Mouse (Mus musculus): ENCODE measurements at regions not wholly inside any gene's neighbourhood (a gene's known extent, or its start where the extent isn't known, plus 50 kb on each side); places are given as distances from the start of the nearest gene placed in this dataset.

- DNase-seq: no peak
Observed at GRCm38 (mm10) chr3:9373896-9374295, 236.0 kb downstream of the Zfp704 start.

- no peak for DNase-seq
Observed at GRCm38 (mm10) chr3:9370096-9370495, 239.8 kb downstream of the Zfp704 start.

- DNase-seq: no peak
Observed at GRCm38 (mm10) chr3:9365791-9366190, 244.1 kb downstream of the Zfp704 start.

DNA sequence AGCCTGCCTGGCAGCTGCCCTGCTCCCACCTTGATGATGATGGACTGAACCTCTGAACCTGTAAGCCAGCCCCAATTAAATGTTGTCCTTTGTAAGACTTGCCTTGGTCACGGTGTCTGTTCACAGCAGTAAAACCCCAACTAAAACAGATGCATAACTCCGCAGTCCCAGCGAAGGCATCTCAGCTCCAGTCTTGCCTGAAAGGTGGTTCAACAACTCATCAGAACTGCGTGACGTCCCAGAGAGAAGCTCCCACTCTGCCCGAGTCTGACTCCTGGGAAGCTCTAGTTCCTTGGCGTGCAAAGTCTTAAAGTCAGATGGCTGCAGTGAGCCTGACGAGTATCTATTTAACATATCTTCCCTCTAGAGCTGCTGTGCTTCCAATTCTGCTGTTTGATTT lies 250.7 kb downstream of the Zfp704 start:
- no peak for DNase-seq

DNA sequence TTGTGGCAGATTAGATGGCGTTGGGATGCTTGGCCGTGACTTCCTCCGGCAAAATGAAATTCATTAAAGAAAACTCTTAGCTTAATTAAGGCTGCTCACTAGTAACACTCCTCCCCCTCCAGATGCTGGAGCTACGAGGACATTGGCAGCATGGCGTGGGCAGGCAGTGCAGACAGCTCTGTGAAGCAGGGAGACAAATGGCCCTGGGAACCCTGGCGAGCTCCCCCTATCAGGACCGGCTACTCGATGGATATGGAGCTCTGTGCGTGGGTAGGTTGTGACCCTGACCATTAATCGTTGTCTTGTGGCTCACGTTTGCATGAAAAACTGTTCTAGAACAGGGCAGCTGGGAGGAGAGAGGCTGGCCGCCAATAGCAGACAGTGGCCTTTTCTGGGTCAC lies 251.8 kb downstream of the Zfp704 start:
- no peak for DNase-seq

GRCm38 (mm10) chr3:9357639-9358038 lies 252.2 kb downstream of the Zfp704 start:
- no peak for DNase-seq

GRCm38 (mm10) chr3:9355875-9356274 lies 254.0 kb downstream of the Zfp704 start:
- DNase-seq: no peak

GRCm38 (mm10) chr3:9354756-9355155 lies 255.1 kb downstream of the Zfp704 start:
- no peak for DNase-seq

GRCm38 (mm10) chr3:9352251-9352650 lies 257.6 kb downstream of the Zfp704 start:
- no peak for DNase-seq

DNA sequence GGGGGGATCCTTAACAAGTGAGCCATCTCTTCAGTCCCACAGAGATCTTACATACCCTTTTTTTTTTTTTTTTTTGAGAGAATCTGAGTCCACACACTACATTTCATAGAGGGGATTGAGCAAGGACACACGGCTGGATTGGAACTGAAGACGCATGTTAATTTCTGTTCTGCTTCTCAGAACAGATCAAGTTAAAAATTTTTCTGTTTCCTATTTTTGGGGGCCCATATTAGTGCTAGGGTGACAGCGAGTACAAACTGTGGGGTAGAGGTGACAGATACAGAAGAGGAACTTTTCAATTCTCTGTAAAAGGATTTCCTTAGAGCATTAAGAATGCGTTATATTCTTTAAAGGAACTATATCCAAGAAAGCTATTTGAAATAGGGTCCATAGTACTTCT lies 260.1 kb downstream of the Zfp704 start:
- DNase-seq: no peak

DNA sequence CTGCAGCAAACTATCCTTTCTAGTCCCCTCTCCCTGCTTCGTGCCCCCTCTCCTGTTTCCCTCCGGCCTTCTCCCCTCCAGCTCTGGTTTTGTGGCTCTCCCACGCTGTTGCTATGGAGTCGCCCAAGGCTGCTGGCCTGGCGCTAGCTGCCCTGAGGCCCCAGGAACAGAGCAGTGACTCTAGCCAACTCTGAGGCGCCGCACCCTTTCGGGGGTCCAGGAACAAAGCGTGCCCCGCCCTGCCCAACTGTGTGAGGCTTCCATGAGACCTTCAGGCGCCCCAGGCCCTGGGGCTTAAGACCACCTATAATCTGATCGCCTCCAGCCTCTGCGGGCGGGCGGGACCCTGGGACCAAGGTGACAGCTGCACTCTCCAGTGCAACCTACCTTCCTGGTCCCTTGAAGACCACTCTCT lies 262.4 kb downstream of the Zfp704 start:
- DNase-seq: peak; percentile 29

- peak; percentile 31 for DNase-seq
Observed at GRCm38 (mm10) chr3:9346857-9347445, 262.9 kb downstream of the Zfp704 start.

GRCm38 (mm10) chr3:9346356-9346755 lies 263.5 kb downstream of the Zfp704 start:
- DNase-seq: no peak

GRCm38 (mm10) chr3:9345885-9346284 lies 264.0 kb downstream of the Zfp704 start:
- no peak for DNase-seq

DNA sequence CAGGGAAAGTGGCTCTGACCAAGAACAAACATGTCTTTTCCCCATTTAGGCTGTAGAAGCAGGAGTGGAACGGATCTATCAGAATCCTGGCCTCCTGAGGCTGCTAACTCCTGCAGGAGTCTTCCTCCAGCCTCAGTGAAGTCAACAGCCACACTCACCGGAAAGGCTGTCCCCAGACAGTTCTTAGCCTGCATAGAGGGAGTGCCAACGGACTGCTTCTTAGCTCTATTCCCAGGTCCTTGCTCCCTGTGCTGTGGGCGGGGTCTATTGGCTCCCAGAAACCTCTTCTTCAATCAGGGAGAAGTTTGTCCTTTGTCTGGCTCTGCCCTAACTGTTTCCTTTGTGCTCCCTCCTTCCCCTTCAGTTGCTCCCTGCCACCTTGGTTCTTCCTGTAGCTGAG lies 266.3 kb downstream of the Zfp704 start:
- DNase-seq: no peak

GRCm38 (mm10) chr3:9342167-9342566 lies 267.7 kb downstream of the Zfp704 start:
- DNase-seq: no peak

DNA sequence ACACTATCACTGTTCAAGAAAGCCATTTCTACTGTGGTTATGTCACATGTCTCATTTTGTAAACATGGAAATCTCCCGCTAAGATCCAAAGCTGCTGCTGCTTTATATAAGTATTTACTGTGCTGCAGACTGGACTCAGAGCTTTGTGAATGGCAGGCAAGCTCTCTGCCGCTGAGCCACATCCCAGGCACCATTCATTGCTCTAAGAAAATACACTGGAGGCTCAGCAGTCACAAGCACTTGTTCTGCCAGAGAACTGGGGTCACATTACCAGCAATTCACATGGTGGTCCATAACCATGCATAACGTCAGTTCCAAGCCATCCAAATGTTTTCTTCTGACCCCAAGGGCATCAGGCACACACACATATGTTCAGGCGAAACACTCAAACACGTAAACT lies 268.2 kb downstream of the Zfp704 start:
- no peak for DNase-seq

DNA sequence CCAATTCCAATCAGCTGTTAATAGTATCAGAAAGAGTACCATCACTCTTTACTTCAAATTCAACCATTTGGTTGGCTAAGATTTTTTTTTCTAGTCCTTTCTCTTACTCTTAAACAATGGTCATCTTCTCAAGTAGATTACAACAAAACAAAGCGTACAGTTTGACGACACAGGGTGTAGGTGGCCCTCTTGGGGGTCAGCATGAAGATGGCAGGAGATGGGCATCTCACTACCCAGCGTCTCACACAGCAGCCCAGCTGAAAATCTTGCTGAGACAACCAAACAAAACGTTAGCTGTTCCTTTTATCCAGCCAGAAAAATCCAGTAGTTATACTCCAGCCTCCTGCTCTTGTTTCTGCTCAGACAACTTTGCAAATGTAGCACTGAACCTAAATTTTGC lies 268.6 kb downstream of the Zfp704 start:
- no peak for DNase-seq

DNA sequence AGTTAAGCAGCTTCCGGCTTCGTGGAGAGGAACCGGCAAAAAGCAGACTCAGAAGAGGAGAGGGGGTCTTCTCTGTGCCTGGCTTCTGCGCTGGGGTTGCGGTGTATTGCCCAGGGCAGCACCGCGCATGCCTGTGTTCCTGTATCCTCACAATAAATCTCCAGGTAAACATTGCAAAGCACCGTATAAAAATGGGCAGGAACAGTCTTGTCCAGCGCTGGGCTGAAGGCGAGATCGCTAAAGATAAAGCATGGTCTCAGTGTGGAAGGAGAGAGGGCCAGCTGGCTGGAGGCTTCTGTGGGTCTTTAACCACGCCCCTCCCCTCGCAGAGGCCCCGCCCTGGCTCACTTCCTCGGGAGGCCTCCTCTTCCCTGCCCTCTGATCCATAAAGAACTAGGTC lies 269.1 kb downstream of the Zfp704 start:
- peak; percentile 74 for DNase-seq

DNA sequence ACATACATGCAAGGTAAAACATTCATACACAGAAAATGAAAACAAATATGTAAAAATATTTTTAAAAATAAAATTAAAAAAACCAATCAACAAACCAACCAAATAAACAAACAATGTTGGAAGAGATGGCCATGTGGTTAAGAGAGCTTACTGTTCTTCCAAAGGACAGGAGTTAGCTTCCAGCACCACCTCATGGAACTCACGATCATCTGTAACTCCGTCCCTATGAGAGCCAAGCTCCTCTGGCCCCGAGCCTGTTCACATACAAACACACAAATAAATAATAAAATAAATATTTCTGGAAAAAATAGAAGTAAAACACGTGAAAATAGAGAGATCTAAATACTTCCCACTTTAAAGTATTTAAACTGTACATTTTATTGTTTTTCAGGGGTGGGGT lies 269.5 kb downstream of the Zfp704 start:
- no peak for DNase-seq

- DNase-seq: no peak
Observed at GRCm38 (mm10) chr3:9339669-9340068, 270.2 kb downstream of the Zfp704 start.

GRCm38 (mm10) chr3:9335580-9335979 lies 274.3 kb downstream of the Zfp704 start:
- no peak for DNase-seq
